Mouse (Mus musculus) forebrain, postnatal 0 days (tissue): ENCODE results near the gene Adam22. TPM values are rescaled to one million over a fixed set of nuclear protein-coding genes. Genes with fewer than 3 reads are reported as not detected.

ENCODE experiments used
- ATAC-seq: fragments of 200-750 bp; cut with Nextera tagmentation; 2 replicates; pipeline ENCODE4 v1.8.0; 2017; ENCODE audit warnings: mild to moderate bottlenecking, moderate library complexity
- DNase-seq: peaks from one replicate; pipeline ENCODE4 v3.0.0-alpha.2; 2015
- H3K27ac ChIP-seq: fragments of 300-500 bp; sonication (generic); 2 replicates; pipeline ENCODE4 v1.5.1; 2014; ENCODE audit warnings: low read depth, mild to moderate bottlenecking, antibody characterized with exemption, low read length, moderate library complexity, mixed read lengths
- H3K27me3 ChIP-seq: fragments of 300-500 bp; sonication (generic); 2 replicates; pipeline ENCODE4 v1.6.1; 2014; ENCODE audit warnings: mild to moderate bottlenecking, low read length, mixed read lengths; ENCODE audit not compliant: insufficient read depth
- H3K36me3 ChIP-seq: fragments of 300-500 bp; sonication (generic); 2 replicates; pipeline ENCODE4 v1.6.1; 2014; ENCODE audit warnings: mild to moderate bottlenecking, moderate library complexity; ENCODE audit not compliant: insufficient read depth
- H3K4me1 ChIP-seq: fragments of 300-500 bp; sonication (generic); 2 replicates; pipeline ENCODE4 v1.6.1; 2014; ENCODE audit warnings: antibody characterized with exemption; ENCODE audit not compliant: insufficient read depth
- H3K4me2 ChIP-seq: fragments of 300-500 bp; sonication (generic); 2 replicates; pipeline ENCODE4 v1.6.1; 2014; ENCODE audit warnings: low read depth, mild to moderate bottlenecking, moderate library complexity
- H3K4me3 ChIP-seq: fragments of 300-500 bp; sonication (generic); 2 replicates; pipeline ENCODE4 v1.5.1; 2014; ENCODE audit warnings: low read depth, low read length, mixed read lengths
- H3K9ac ChIP-seq: fragments of 300-500 bp; sonication (generic); 2 replicates; pipeline ENCODE4 v1.6.1; 2014; ENCODE audit warnings: mild to moderate bottlenecking
- H3K9me3 ChIP-seq: fragments of 300-500 bp; sonication (generic); 2 replicates; pipeline ENCODE4 v1.6.1; 2016; ENCODE audit warnings: low read length
- CTCF ChIP-seq: sonication (generic); IDR thresholded peaks from 2 replicates; pipeline ENCODE4 v1.5.1; 2016; ENCODE audit warnings: antibody characterized with exemption, control low read depth, low read depth
- WGBS: fragments of 180-500 bp; shearing (Covaris S2); extraction: QIAGEN DNeasy Blood & Tissue Kit; methylation state at CpG from one replicate; pipeline ENCODE4 v1.1.7; 2014; 5-methylcytosine and 5-hydroxymethylcytosine counted together
- polyA plus RNA-seq: library from polyadenylated mRNA; unstranded; fragments of >200 nt; fragmentation: Nextera tagmentation; extraction: Ambion mirVana; gene quantifications from 2 replicates; pipeline ENCODE4 v1.2.1, GENCODE M21; 2015
- total RNA-seq: library from RNA; depleted of rRNA; stranded (reverse); fragments of >200 nt; gene quantifications from 2 replicates; pipeline ENCODE4 v1.2.3, GENCODE M21; 2014; rRNA removed

Gene Adam22
- total RNA-seq (62.9 and 89.4 TPM in 2 replicates), polyA plus RNA-seq (27.0 and 36.6 TPM in 2 replicates)

GRCm38 (mm10) chr5:8367614-8368327 lies at the start of gene Adam22:
Adam22 (minus strand) TSS chr5:8368160.
- H3K27ac ChIP-seq, result peak within 1 kb of the TSS; percentile 76
- peak within 1 kb of the TSS; percentile 69 for H3K4me2 ChIP-seq
- no peaks in the 10 kb centered on the region for H3K36me3 ChIP-seq
- peak; percentile 94 for DNase-seq
- H3K4me1 ChIP-seq, result peaks cover 8% of the 10 kb centered on the region; the same call in 1 of the 2 replicates
- ATAC-seq, result peak; percentile 97
- peak within 1 kb of the TSS; percentile 71 for H3K9ac ChIP-seq
- H3K27me3 ChIP-seq, result no peaks in the 10 kb centered on the region
- H3K9me3 ChIP-seq, result no peaks in the 10 kb centered on the region
- H3K4me3 ChIP-seq, result peak within 1 kb of the TSS; percentile 54
- 3% methylated on average over 55 of the region's 55 CpGs for WGBS
- TF ChIP-seq CTCF, result peak; percentile 39

GRCm38 (mm10) chr5:8417443-8417842 lies 49.5 kb upstream of the Adam22 start:
- H3K27me3 ChIP-seq, result no peaks in the 10 kb centered on the region
- no peak for DNase-seq
- no peaks in the 10 kb centered on the region for H3K4me1 ChIP-seq
- ATAC-seq, result no peak
- TF ChIP-seq CTCF, result no peak
- no peak overlapping the region for H3K27ac ChIP-seq
- 21% methylated on average over 1 of the region's 1 CpGs for WGBS
- H3K4me3 ChIP-seq, result no peak overlapping the region
- H3K9me3 ChIP-seq, result no peaks in the 10 kb centered on the region
- no peak overlapping the region for H3K9ac ChIP-seq
- H3K4me2 ChIP-seq, result no peak overlapping the region
- no peaks in the 10 kb centered on the region; the same call in 1 of the 2 replicates for H3K36me3 ChIP-seq

- no peak overlapping the region for H3K27ac ChIP-seq
- no peaks in the 10 kb centered on the region; the same call in 1 of the 2 replicates for H3K36me3 ChIP-seq
- no peak for TF ChIP-seq CTCF
- no peaks in the 10 kb centered on the region for H3K4me1 ChIP-seq
- WGBS, result 87% methylated on average over 3 of the region's 3 CpGs
- no peak overlapping the region for H3K4me3 ChIP-seq
- no peaks in the 10 kb centered on the region for H3K9me3 ChIP-seq
- no peak overlapping the region for H3K9ac ChIP-seq
- H3K27me3 ChIP-seq, result no peaks in the 10 kb centered on the region
- no peak overlapping the region for H3K4me2 ChIP-seq
- no peak for DNase-seq
- no peak for ATAC-seq
Observed at GRCm38 (mm10) chr5:8416683-8417413, 48.9 kb upstream of the Adam22 start.

GRCm38 (mm10) chr5:8408746-8409145 lies 40.8 kb upstream of the Adam22 start:
- peak; percentile 11 for DNase-seq
- H3K27me3 ChIP-seq, result no peaks in the 10 kb centered on the region

GRCm38 (mm10) chr5:8397587-8398249 lies 29.8 kb upstream of the Adam22 start:
- 93% methylated on average over 13 of the region's 13 CpGs for WGBS
- DNase-seq, result no peak
- peaks cover 4% of the 10 kb centered on the region; the same call in 1 of the 2 replicates for H3K36me3 ChIP-seq
- ATAC-seq, result no peak
- TF ChIP-seq CTCF, result no peak
- no peaks in the 10 kb centered on the region for H3K27me3 ChIP-seq
- H3K27ac ChIP-seq, result no peak overlapping the region
- H3K4me2 ChIP-seq, result no peak overlapping the region
- H3K9ac ChIP-seq, result no peak overlapping the region
- no peaks in the 10 kb centered on the region for H3K4me1 ChIP-seq
- H3K4me3 ChIP-seq, result no peak overlapping the region
- no peaks in the 10 kb centered on the region for H3K9me3 ChIP-seq

More at GRCm38 (mm10) chr5:8408746-8409145, 40.8 kb upstream of the Adam22 start:
- H3K9ac ChIP-seq, result no peak overlapping the region
- H3K27ac ChIP-seq, result no peak overlapping the region
- H3K9me3 ChIP-seq, result no peaks in the 10 kb centered on the region
- 88% methylated on average over 4 of the region's 4 CpGs for WGBS
- peak; percentile 25; the same call in 1 of the 2 replicates for TF ChIP-seq CTCF
- no peaks in the 10 kb centered on the region for H3K4me1 ChIP-seq
- H3K36me3 ChIP-seq, result peaks cover 5% of the 10 kb centered on the region; the same call in 1 of the 2 replicates
- no peak overlapping the region for H3K4me2 ChIP-seq
- no peak overlapping the region for H3K4me3 ChIP-seq
- no peak for ATAC-seq

- no peak overlapping the region for H3K9ac ChIP-seq
- 74% methylated on average over 1 of the region's 1 CpGs for WGBS
- H3K27me3 ChIP-seq, result no peaks in the 10 kb centered on the region
- H3K4me1 ChIP-seq, result no peaks in the 10 kb centered on the region
- ATAC-seq (no peak), DNase-seq (no peak)
- H3K27ac ChIP-seq, result no peak overlapping the region
- peaks cover 4% of the 10 kb centered on the region; the same call in 1 of the 2 replicates for H3K36me3 ChIP-seq
- H3K9me3 ChIP-seq, result no peaks in the 10 kb centered on the region
- no peak for TF ChIP-seq CTCF
- no peak overlapping the region for H3K4me2 ChIP-seq
- no peak overlapping the region for H3K4me3 ChIP-seq
Observed at GRCm38 (mm10) chr5:8393891-8394583, 26.1 kb upstream of the Adam22 start.
